Mouse (Mus musculus) kidney, adult 11 months (tissue): ENCODE data around the gene Ranbp17.
A peak's percentile ranks its signal among the peaks of the same experiment; 100 is the strongest.
"Not testable (repeated sequence)": the region's sequence is repeated elsewhere in the genome, so short reads cannot be mapped to it uniquely, and the experiment has no call there.

Source experiments
- DNase-seq: peaks from one replicate; pipeline ENCODE4 v3.0.0; 2022

Gene Ranbp17

DNA sequence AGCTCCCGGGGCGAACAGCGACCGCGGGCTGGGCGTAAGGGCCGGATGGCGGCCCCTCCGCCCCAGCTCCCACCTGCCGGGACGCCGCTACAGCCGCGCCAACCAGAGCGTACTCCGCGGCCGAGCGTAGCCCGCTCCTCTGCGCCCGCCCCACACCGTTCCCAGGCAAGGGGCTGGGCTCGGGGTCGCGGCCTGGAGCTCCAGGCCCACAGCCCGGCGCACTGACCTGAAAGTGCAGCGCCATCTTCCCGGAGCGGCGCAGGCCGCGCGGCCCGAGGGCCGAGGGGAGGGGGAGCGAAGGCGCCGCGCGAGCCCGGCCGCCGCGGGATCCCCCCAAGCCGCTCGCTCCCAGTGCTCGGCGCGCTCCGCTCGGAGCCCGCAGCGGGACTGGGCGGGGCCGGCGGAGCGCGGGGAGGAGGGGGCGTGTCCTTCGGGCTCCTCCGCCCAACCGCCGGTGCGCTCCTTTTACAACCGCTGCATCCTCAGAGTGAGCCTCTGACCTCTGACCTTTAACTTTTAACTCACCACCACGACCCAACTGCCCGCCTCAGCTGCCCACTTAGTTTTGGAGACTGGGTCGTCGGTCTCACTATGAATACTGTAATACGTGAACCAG lies at the start of gene Ranbp17:
Ranbp17 (minus strand) TSS at position 371 of the 616 bp plus-strand sequence.
- no peak for DNase-seq

- no peak for DNase-seq
These were observed 40.6 kb upstream of the Ranbp17 start for GRCm38 (mm10) chr11:33554123-33554522.

DNA sequence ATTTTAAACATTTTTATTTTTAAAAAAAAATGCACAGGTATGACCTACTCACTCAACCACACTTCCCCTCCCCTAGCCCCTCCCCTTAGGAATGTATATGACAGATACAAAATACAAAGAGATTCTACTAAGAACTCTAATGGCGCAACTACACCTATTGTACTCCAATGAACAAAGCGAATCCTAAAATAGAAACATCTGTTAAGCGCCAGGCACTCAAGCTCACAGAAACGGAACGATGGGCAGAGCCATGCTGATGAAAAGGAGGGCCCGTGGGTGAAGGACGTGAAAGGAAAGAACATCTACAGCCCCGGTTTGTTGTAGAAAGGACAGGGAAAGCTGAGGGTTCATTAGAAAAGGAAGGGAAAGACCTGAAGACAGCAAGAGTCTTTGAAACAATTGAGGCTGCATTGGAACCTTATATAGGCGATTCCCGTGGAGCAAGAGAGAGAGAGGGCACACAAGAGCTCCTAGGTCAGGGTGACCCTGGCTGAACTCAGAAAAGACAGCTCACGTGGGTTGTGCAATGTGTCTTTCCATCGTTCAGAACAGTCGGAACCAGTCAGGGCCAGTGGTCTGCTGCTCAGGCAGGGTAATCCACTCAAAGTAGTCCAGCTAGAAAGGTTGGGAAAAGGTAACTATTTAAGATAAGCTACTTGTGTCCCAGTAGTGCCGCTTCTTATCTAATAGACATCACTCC lies 37.5 kb upstream of the Ranbp17 start:
- no peak for DNase-seq

DNA sequence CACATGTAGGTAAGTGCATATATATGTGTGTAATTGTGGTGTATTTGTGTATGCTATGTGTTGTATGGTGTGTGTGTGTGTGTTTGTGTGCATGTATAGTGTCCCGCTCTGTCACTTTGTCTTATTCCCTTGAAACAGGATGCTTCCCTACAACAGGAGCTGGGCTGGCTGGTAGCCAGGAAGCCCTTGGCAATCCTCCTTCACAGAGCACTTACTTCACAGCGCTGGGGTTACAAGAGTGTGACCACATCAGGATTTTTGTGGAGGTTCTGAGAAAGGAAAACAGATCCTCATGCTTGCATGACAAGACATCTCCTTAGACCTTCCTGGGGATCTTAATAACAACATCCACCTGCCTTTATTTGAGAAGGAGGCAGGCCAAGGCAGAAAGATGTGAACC lies 33.8 kb upstream of the Ranbp17 start:
- no peak for DNase-seq

DNA sequence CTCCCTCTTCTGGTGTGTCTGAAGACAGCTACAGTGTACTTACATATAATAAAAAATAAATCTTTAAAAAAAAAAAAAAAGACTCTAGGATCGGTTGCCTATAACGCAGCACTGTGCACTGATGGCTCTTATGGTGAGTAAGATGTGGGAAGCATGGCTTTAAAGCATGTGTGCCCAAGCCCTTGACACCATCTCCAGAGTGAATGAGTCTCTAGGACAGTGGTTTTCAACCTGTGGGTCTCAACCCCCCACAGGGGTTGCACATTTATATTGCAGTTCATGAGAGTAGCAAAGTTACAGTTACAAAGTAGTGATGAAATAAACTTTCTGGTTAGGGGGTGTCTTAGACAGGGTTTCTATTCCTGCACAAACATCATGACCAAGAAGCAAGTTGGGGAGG lies 31.4 kb upstream of the Ranbp17 start:
- no peak for DNase-seq

DNA sequence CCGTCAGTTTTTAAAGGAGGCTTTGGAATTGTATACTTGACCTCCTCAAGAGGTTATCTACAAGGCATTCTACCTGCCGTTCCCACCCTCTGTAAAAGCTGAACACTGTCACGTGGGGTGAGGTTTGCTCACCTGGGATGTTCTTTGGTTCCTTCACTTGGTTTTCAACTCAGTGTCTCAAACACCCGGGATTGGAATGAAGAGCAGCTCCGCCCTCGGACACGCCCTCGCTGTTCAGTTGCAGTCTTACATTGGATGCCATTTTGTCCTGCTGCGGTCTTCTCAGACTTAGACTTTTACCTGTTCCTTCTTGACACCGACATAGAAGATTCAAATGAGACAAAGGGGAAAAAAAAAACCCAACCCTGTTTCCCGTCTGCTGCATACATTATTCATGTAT lies 30.6 kb upstream of the Ranbp17 start:
- DNase-seq: no peak

DNA sequence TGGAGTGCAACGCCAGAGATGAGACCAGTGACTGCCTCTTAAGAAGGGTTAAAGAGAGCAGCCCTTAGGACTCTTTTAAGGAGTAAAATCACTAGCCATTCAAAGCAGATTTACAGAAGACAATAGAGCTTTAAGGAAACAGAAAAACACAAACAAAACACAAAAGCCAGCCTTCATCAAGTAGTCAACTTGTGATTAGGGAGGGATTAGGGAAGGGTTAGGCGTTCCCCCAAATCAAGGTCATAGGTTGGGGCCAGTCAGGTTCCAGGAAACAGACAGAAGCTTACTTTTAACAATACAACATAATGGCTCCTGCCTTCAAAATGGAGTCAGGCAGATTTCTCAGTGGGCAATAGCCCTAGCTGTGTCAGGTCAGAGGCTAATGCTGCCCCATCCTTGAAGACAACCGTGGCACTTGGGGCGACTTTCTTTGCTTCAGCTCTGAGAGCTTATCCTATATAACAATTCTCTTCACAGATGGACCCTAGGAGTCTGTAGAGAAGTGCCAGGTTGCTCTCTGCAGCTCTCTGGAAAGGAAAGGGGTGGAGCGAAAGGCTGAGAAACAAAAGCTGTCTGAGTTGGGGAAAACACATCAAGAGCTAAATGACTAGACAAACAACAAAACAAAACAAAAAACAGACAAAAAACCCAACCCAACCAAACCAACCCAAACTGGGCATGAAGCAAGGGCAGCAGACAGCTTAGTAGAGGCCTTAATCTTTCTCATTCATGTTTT lies 24.0 kb upstream of the Ranbp17 start:
- DNase-seq: no peak

DNA sequence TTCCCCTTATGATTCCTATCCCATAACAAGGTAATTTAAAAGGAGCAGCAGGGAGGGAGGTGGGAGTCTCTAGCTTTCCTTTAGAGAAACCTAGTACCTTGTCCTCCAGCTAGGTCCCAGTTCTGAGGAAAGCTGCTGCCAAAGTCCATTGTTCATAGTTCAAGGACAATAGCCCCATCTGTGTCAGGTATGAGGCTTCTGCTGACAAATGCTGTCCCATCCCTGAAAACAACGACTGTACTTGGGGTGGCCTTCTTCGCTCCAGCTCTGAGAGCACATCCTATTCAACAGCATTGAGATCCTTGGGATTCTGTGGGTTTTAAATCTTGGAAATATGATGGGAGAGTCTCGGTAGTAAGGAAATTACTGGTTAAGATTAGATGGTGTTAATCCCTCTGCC lies 23.1 kb upstream of the Ranbp17 start:
- no peak for DNase-seq

DNA sequence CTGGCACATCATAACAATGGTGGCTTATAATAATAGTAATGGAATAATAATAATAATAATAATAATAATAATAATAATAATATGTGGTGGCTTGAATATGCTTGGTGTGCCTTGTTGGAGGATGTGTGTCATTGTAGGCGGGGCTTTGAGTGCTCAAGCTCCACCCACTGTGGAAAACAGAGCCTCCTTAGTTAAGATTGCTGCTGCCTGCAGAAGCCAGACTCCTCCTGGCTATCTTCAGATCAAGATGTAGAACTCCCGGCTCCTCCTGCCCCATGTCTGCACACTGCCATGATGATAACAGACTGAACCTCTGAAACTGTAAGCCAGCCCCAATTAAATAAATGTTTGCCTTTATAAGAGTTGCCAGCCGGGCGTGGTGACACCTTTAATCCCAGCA lies 21.0 kb upstream of the Ranbp17 start:
- no peak for DNase-seq

DNA sequence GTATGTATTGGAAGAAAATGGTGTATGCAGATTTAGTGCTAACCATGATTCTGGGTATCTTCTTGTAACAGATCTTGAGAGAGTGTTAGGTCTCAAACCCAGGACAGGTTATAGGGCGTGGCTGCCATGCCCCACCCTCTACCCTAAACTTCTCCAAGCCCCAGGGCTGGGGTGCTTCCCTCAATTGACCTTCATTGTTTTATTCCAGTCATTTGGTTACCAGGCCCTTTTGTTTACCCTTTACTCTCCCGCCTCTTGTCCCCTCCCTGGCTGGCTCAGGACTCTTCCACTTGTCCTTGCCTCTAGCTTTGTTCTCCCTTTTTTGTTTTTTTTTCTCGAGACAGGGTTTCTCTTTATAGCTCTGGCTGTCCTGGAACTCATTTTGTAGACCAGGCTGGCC lies 20.0 kb upstream of the Ranbp17 start:
- no peak for DNase-seq

GRCm38 (mm10) chr11:33529576-33529975 lies 16.0 kb upstream of the Ranbp17 start:
- DNase-seq: no peak

- DNase-seq: peak; percentile 12
These were observed 631 bp downstream of the Ranbp17 start for GRCm38 (mm10) chr11:33512854-33513375.

DNA sequence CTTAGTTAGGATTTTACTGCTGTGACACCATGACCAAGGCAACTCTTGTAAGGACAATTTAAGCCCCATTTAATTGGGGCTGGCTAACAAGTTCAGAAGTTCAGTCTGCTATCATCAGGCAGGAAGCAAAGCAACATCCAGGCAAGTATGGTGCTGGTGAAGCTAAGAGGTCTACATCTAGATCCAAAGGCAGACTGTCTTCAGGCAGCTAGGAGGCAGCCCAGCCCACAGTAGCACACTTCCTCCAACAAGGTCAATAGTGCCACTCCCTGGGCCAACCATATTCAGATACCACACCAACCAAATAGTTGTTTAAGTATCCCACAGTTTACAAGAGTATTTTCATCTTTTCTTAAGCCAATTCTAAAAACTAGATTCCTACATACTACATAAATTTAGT lies 4.1 kb downstream of the Ranbp17 start:
- DNase-seq: no peak

DNA sequence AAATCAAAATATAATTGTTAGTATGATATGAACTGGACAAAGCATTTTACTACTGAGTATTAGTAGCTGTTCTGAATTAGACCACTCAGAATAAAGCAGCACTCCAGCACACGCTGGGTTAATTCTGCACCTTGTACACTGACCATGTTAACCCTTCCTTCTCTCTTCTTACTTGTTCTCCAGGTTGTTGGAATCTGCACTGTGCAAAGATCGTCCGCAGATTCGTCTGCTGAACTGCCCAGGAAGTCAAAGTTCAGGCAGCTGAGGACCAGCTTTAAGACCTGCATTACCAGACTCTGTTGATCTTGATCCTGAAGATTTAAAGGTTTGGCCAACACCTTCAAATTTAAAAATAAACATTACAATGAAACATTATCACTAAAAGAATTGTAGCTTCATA lies 27.8 kb downstream of the Ranbp17 start:
- peak; percentile 29 for DNase-seq

GRCm38 (mm10) chr11:33480410-33480809 lies 33.1 kb downstream of the Ranbp17 start:
- no peak for DNase-seq

- no peak for DNase-seq
These were observed 34.3 kb downstream of the Ranbp17 start for GRCm38 (mm10) chr11:33479209-33479608.

GRCm38 (mm10) chr11:33476634-33477033 lies 36.9 kb downstream of the Ranbp17 start:
- no peak for DNase-seq

- no peak for DNase-seq
These were observed 52.4 kb downstream of the Ranbp17 start for GRCm38 (mm10) chr11:33461172-33461571.

- DNase-seq: no peak
These were observed 59.5 kb downstream of the Ranbp17 start for GRCm38 (mm10) chr11:33454069-33454468.

DNA sequence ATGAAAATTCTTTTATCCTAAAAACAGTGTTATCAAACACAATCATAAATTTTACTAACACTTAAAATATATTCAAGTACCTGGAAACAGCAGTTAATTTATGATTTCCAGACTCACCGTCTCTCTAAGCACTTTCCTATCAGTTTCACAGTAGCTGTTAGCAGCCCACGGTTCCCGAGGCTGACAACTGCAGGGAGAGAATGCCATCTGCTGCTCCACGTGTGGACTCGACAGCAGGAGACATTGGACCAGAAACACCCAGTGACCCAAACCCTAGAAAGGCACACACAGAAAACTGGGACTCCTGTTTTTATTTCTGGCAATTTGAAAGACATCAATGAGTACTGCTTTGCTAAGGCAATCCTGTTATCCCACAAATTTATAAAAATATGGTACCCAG lies 79.7 kb downstream of the Ranbp17 start:
- no peak for DNase-seq

DNA sequence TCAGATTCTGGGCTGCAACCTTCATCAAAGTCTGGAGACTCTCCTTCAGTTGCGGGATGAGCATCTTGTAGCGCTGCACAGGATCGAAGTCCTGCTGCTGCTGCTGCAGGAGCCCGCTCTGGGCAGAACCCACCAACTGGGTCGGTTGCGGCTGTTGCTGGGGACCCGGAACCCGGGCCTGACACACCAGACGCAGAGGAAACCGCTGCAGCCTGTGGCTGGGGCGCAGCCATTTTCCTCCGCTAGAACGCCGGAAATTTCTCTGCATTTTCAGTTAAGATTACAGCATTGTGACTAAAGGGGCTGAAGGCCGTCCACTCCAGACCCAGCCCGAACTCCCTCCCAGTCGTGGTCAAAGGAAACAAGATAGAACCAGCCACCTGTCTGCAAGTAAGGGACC lies 85.3 kb downstream of the Ranbp17 start:
- DNase-seq: not testable (repeated sequence)

- DNase-seq: not testable (repeated sequence)
These were observed 85.8 kb downstream of the Ranbp17 start for GRCm38 (mm10) chr11:33427789-33428188.

DNA sequence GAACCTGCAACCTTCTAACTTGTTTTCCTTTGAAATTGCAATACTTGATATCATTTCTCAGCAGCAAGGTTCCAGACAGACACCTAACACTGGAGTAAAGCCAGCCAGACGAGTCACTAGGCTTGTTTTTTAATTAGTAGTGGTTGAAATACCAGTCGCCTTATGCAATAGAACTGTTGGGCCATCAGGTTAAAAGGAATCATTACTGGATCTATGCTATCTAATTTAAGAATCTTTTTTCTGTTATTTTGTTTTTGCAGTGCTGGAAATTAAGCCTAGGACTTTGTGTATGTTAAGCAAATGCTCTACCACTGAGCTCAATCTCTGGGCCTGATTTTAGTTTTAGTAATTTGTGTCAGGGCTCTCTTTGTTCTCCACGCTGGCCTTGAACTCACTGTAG lies 91.3 kb downstream of the Ranbp17 start:
- no peak for DNase-seq

GRCm38 (mm10) chr11:33404651-33405050 lies 108.9 kb downstream of the Ranbp17 start:
- DNase-seq: no peak
